Mouse (Mus musculus): ENCODE measurements at regions not wholly inside any gene's neighbourhood (a gene's known extent, or its start where the extent isn't known, plus 50 kb on each side); places are given as distances from the start of the nearest gene placed in this dataset.

GRCm38 (mm10) chr14:58421904-58422303, 351.6 kb downstream of the Fgf9 start:
- no peak overlapping the region for H3K4me3 ChIP-seq (replicated peaks in 1 of 3; ENCODE audit: low read depth in 2 of 3, low read length in 2 of 3, poor library complexity in 1 of 3)
- TF ChIP-seq JUND (conservative IDR thresholded peaks at IDR 0.05; ENCODE audit: low read depth, low read length), result no peak
- TF ChIP-seq MAX (IDR thresholded peaks at IDR 0.05; ENCODE audit: low read length), result no peak
- no peak for TF ChIP-seq POLR2A (IDR thresholded peaks at IDR 0.05; ENCODE audit: low read depth, low read length)
- no peak for TF ChIP-seq USF2 (conservative IDR thresholded peaks at IDR 0.05; ENCODE audit: low read depth, low read length)
- no peak for TF ChIP-seq ZKSCAN1 (IDR thresholded peaks at IDR 0.05; ENCODE audit: borderline replicate concordance, low read depth, low read length)
- TF ChIP-seq SMC3 (IDR thresholded peaks at IDR 0.05; ENCODE audit: low read depth, low read length), result no peak
- TF ChIP-seq CHD1 (IDR thresholded peaks at IDR 0.05; ENCODE audit: low read depth, low read length), result no peak
- TF ChIP-seq GABPA (IDR thresholded peaks at IDR 0.05; ENCODE audit: insufficient replicate concordance, low read depth, low read length), result no peak
- no peak for TF ChIP-seq NELFE (IDR thresholded peaks at IDR 0.05; ENCODE audit: low read depth, low read length)
- no peak for TF ChIP-seq RAD21 (IDR thresholded peaks at IDR 0.05; ENCODE audit: low read depth, low read length)
- TF ChIP-seq TCF12 (IDR thresholded peaks at IDR 0.05; ENCODE audit: low read depth, low read length), result no peak
- TF ChIP-seq TBP (conservative IDR thresholded peaks at IDR 0.05; ENCODE audit: low read depth, low read length), result no peak
- TF ChIP-seq JUN (IDR thresholded peaks at IDR 0.05; ENCODE audit: insufficient read depth, low read depth, low read length), result no peak
- no peak for TF ChIP-seq E2F4 (IDR thresholded peaks at IDR 0.05; ENCODE audit: insufficient replicate concordance, low read depth, low read length)
- no peak for TF ChIP-seq USF1 (IDR thresholded peaks at IDR 0.05; ENCODE audit: low read depth, low read length)
- no peak for DNase-seq (ENCODE audit: extremely low read depth)
- in situ Hi-C loops (cut with MboI; ENCODE audit: low pct_ligation_motif_present, low pct_unique_long_range_greater_than_20kb, low sequenced_read_pairs) (no loop called here), dilution Hi-C loops (cut with MboI; ENCODE audit: extremely low pct_ligation_motif_present, extremely low pct_unique_long_range_greater_than_20kb, low sequenced_read_pairs) (no loop called here)
- H3K27me3 ChIP-seq (replicated peaks), result no peaks in the 10 kb centered on the region
- no peaks in the 10 kb centered on the region for H3K9me3 ChIP-seq (replicated peaks; ENCODE audit: low read length)
- H3K9ac ChIP-seq (ENCODE audit: insufficient read depth, low read depth), result no peak overlapping the region
- no peak overlapping the region for H3K27ac ChIP-seq (ENCODE audit: insufficient read depth, low read depth)
- H3K36me3 ChIP-seq (replicated peaks in 1 of 2; ENCODE audit: control insufficient read depth in 1 of 2, insufficient read depth in 1 of 2, low read length in 1 of 2), result no peaks in the 10 kb centered on the region
- H3K4me2 ChIP-seq (ENCODE audit: insufficient read depth, low read depth, poor library complexity, severe bottlenecking), result no peak overlapping the region
- no peaks in the 10 kb centered on the region for H3K79me2 ChIP-seq (replicated peaks; ENCODE audit: control insufficient read depth, extremely low read depth, insufficient read depth, poor library complexity, severe bottlenecking)
- H3K4me1 ChIP-seq (ENCODE audit: control insufficient read depth in 1 of 2, insufficient read depth in 2 of 2), result no peaks in the 10 kb centered on the region

- no peak for TF ChIP-seq HCFC1 (IDR thresholded peaks at IDR 0.05; ENCODE audit: low read depth, low read length)
- TF ChIP-seq MYC (IDR thresholded peaks at IDR 0.05; ENCODE audit: low read depth, low read length), result no peak
- TF ChIP-seq ZC3H11A (IDR thresholded peaks at IDR 0.05; ENCODE audit: low read depth, low read length), result no peak
- no peak for TF ChIP-seq ZNF384 (IDR thresholded peaks at IDR 0.05; ENCODE audit: low read depth, low read length)
- TF ChIP-seq MAX (IDR thresholded peaks at IDR 0.05; ENCODE audit: low read length), result no peak
- TF ChIP-seq RAD21 (IDR thresholded peaks at IDR 0.05; ENCODE audit: low read depth, low read length), result no peak
- TF ChIP-seq TBP (conservative IDR thresholded peaks at IDR 0.05; ENCODE audit: low read depth, low read length), result no peak
- TF ChIP-seq USF2 (conservative IDR thresholded peaks at IDR 0.05; ENCODE audit: low read depth, low read length), result no peak
- no peak for TF ChIP-seq EP300 (IDR thresholded peaks at IDR 0.05; ENCODE audit: low read length)
- TF ChIP-seq E2F4 (IDR thresholded peaks at IDR 0.05; ENCODE audit: insufficient replicate concordance, low read depth, low read length), result no peak
- TF ChIP-seq SIN3A (IDR thresholded peaks at IDR 0.05; ENCODE audit: low read length), result no peak
- no peak for TF ChIP-seq IRF4 (IDR thresholded peaks at IDR 0.05; ENCODE audit: low read depth, low read length)
- TF ChIP-seq NELFE (IDR thresholded peaks at IDR 0.05; ENCODE audit: low read depth, low read length), result no peak
- no peak for TF ChIP-seq UBTF (IDR thresholded peaks at IDR 0.05; ENCODE audit: low read depth, low read length)
- TF ChIP-seq USF1 (IDR thresholded peaks at IDR 0.05; ENCODE audit: low read depth, low read length), result no peak
- no peak for TF ChIP-seq ETS1 (conservative IDR thresholded peaks at IDR 0.05; ENCODE audit: low read depth, low read length)
- TF ChIP-seq CHD2 (IDR thresholded peaks at IDR 0.05; ENCODE audit: low read length), result no peak
- no peak for TF ChIP-seq KAT2A (IDR thresholded peaks at IDR 0.05; ENCODE audit: insufficient replicate concordance, low read length)
These were observed 347.2 kb downstream of the Fgf9 start for GRCm38 (mm10) chr14:58417545-58417944.

More at GRCm38 (mm10) chr14:58417545-58417944, 347.2 kb downstream of the Fgf9 start:
- dilution Hi-C loops (cut with MboI; ENCODE audit: extremely low pct_ligation_motif_present, extremely low pct_unique_long_range_greater_than_20kb, low sequenced_read_pairs) (no loop called here), in situ Hi-C loops (cut with MboI; ENCODE audit: low pct_ligation_motif_present, low pct_unique_long_range_greater_than_20kb, low sequenced_read_pairs) (no loop called here)
- H3K4me1 ChIP-seq (ENCODE audit: control insufficient read depth in 1 of 2, insufficient read depth in 2 of 2), result no peaks in the 10 kb centered on the region
- no peaks in the 10 kb centered on the region for H3K36me3 ChIP-seq (replicated peaks in 1 of 2; ENCODE audit: control insufficient read depth in 1 of 2, insufficient read depth in 1 of 2, low read length in 1 of 2)
- H3K79me2 ChIP-seq (replicated peaks; ENCODE audit: control insufficient read depth, extremely low read depth, insufficient read depth, poor library complexity, severe bottlenecking), result no peaks in the 10 kb centered on the region
- DNase-seq (ENCODE audit: extremely low read depth), result no peak
- H3K9ac ChIP-seq (ENCODE audit: insufficient read depth, low read depth), result no peak overlapping the region
- no peak overlapping the region for H3K4me3 ChIP-seq (replicated peaks in 1 of 3; ENCODE audit: low read depth in 2 of 3, low read length in 2 of 3, poor library complexity in 1 of 3)
- H3K9me3 ChIP-seq (replicated peaks; ENCODE audit: low read length), result no peaks in the 10 kb centered on the region
- H3K4me2 ChIP-seq (ENCODE audit: insufficient read depth, low read depth, poor library complexity, severe bottlenecking), result no peak overlapping the region
- H3K27ac ChIP-seq (ENCODE audit: insufficient read depth, low read depth), result no peak overlapping the region
- no peaks in the 10 kb centered on the region for H3K27me3 ChIP-seq (replicated peaks)

All from CH12.LX (cell line).